Mouse (Mus musculus): ENCODE results near the gene Ahnak.

Gene Ahnak

DNA sequence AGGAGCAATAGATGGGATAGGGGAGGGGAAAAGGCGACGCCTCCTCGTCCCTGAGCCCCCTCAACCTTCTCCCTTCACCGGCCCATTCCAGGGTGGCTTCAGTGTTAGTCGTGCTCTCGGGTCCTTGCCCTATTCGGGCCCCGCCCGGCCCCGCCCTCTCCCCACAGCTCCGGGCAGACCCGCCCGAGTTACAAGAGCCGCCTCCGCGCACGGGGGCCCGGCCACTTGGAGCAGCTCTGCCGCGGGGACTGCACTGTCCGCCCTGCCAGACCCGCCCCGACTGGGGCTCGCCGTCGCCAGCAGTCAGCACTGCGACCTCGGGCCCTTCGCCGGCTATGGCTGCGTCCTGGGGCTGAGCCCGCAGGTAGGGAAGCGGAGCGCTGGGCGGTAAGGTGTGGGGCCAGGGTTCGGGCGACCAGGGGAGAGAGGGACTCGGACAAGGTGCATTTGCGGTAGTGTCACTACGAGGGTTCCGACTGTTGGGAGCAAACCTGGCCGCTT is at the start of gene Ahnak:
Ahnak (plus strand) TSS at position 219 of the 501 bp plus-strand sequence.
- peak; percentile 54 for DNase-seq (ENCODE audit: low spot score)

DNA sequence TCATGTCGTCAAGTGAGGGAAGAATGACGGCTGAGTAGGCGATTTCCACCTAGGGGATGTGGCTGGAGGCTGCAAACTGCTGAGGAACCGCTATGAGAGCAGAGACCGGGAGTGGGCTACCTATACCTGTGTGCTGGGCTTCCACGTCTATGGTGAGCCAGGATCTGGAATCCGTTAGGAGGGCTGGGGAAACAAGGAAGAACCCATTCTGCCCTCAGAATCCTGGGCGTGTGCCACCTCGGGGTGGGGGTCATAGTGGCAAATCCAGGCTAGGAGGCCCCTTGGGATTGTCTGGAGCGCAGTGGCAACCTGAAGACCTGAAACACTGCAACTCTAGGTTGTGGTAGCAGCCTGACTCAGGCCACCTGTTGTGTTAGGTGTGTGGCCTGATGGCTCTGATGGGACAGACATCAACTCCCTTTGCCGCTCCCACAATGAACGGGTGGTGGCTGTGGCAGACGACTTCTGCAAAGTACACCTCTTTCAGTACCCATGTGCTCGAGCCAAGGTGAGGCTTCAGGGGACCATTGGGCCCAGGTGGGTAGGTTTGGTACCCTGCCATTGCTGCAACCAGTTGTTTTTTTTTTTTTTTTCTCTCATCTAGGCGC is 48.5 kb upstream of the Ahnak start:
- no peak for DNase-seq (ENCODE audit: low spot score)

DNA sequence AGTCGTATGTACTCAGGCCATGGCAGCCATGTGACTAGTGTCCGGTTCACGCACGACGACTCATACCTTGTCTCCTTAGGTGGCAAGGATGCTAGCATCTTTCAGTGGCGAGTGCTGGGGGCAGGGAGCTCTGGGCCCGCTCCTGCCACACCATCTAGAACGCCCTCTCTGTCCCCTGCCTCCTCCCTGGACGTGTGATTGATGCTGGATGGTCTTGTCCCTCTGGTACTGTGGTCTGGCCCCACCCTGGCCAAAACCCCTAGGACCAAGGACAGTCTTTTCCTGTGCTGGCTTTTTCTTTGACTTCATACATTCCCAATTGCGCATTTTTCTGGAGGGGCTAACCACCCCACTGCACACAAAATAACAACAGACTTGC is 48.0 kb upstream of the Ahnak start:
- DNase-seq (ENCODE audit: low spot score), result peak; percentile 33

DNA sequence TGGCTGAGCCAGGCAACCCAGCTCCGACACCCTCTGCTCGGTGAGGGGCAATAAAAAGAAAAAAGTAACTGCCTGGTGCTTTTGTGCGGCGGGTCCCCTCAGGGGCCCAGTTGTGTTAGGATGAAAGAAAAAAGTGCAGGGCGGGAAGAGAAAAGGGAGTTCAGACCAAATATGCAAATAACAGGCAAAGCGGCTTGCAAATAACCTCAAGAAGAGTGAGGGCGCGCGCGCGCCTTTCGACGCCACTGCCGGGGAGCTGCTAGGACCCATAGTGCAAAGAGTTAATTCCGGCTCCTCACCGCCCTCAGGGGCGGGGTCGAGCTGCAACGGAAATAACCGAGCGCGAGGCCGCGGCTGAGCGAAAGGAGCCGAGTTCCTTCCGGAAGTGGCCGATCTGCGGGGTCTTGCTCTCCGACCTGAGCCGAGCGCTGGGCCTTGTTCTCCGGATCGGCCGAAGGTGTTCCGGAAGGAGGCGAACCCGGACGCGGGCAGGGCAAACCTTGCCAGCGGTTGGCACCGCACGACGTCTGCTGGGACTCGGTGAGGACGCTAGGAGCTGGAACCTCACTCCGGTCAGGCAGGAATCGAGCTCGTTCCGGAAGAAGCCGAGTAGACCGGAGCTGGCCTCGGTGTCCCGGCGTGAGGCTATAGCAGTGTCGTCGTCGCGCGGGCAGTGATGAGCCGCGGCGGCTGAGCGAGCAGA is 47.4 kb upstream of the Ahnak start, which contains the start of gene Mta2:
Mta2 (plus strand) TSS at position 361 of the 703 bp plus-strand sequence.
- peak; percentile 97 for DNase-seq (ENCODE audit: low spot score)

DNA sequence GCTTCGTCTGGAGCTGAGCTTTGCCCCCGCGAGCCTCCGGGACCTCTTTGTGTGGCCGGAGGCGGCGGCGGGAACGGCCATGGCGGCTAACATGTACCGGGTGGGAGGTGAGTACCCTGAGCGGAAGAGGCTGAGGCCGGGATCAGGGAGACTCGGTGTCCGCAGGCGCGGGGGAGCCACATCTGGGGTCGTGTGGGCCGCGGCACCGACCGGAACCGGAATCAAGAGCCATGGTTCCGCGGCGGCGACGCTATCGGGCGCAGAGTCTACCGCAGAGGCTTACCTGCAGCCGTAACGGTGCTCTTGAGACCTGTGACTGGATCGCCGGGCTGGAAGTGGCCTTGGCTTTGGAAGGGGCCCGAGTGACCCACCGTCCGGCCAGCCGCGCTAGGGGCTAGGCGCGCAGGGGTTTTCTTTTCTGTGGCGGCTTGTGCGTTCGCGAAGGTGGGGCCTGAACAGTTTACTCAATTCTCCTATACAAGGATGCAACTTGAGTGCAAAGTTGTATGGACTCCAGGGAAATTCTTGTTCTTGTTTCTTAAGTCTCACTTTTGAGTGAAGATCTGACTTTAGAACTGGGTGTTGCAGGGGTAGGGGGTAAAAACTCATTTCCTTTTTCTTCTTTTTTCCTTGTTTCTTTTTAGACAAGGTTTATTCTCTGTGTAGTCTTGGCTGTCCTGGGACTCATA is 46.7 kb upstream of the Ahnak start:
- peak; percentile 69 for DNase-seq (ENCODE audit: low spot score)

DNA sequence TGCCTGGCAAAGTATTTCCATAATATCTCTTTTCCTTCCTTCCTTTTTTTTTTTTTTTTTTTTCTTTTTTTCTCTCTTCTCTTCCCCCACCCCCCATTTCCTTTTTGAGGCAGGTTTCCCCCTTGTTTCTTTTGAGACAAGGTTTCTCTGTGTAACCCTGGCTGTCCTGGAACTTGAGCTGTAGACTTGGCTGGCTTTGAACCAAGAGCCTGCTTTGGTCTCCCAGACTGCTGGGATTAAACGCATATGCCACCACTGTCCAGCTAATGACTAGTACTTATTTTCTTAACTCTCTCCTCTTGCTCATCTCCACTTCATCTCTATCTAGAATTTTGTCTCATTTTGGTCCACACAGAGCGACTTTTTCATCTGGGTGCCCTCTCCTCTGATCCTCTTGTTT is 46.0 kb upstream of the Ahnak start:
- DNase-seq (ENCODE audit: low spot score), result no peak

DNA sequence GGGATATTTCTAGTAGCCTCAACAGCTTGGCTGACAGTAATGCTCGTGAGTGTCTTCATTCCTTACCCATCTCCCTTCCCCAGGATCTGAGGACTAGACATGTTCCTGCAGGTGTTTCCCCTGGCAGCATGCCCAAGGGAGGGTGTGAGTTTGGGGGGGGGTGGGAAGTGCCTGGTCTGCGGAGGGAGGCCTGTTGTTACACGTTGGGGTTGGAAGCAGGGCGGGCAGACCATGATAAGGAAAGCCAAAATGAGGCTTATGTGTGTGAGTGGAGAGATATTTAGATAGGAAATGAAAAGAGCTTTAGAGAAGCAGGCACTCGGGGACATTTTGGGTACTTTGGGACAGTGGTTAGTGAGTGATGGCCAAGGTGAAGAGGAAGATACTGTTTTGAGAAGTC is 45.0 kb upstream of the Ahnak start:
- DNase-seq (ENCODE audit: low spot score), result no peak

DNA sequence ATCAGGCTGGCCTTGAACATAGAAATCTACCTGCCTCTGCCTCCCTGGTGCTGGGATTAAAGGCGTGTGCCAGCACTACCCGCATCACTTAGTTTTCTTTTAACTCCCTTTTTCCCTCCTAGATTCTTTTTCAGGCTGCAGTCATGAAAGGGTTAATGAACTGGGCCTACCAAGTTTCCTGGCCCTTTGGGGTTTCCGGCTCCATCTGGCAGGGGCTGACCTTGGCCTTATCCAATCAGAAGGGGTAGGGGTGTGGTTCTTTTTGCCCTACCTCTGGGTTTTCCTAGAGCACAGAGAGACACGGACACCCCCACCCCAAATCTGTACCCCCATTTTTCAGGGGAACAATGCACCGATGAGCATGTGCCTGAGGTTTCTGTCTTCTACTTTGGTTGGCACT is 44.3 kb upstream of the Ahnak start:
- DNase-seq (ENCODE audit: low spot score), result peak; percentile 80

DNA sequence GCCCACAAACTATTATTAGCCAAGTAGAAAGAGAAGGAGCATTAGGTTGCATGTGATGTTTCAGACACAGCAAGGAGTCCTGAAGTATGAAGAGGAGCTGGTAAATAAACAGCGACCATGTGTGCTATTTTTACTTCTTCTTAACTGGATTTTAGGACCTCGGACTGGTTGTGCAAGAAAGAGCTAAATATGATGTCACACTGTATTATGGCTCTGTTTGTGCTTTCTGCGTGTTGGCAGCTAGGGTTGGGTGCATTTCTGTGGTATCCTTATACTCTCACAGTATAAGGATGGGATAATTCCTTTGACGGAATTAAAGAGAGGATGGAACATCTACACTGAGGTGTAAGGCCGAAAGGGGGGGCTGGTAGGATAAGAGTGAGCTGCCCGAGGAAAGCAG is 43.8 kb upstream of the Ahnak start:
- no peak for DNase-seq (ENCODE audit: low spot score)

DNA sequence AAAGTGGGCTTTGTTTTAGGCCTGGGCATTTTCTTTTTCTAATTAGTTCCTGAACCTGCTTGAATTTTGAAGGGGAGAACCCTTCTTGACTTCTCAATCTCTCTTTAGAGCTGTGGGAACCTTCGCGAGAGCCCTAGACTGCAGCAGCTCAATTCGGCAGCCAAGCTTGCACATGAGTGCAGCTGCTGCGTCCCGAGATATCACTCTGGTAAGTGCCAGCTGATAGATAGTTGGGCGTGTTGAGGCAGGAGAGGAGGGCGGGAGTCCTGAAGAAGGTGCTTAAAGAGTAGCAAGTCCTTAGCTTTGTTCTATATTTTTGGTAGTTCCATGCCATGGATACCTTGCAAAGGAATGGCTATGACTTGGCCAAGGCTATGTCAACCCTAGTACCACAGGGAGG is 42.2 kb upstream of the Ahnak start:
- no peak for DNase-seq (ENCODE audit: low spot score)

DNA sequence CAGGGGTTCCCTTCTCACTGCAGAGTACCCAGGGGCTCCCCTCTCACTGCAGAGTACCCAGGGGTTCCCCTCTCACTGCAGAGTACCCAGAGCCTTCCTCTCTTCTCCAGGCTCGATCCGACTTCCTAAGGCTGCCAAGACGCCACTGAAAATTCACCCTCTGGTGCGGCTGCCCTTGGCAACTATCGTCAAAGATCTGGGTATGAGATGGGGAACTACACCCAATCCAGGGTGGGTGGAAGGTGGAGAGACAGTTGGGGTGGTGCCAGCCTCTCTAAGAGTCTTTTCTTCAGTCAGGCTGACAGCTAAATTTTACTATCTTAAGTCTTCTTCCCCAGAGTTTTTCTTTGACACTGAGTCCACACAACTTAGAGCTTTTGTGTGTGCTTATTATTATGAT is 38.9 kb upstream of the Ahnak start:
- no peak for DNase-seq (ENCODE audit: low spot score)

DNA sequence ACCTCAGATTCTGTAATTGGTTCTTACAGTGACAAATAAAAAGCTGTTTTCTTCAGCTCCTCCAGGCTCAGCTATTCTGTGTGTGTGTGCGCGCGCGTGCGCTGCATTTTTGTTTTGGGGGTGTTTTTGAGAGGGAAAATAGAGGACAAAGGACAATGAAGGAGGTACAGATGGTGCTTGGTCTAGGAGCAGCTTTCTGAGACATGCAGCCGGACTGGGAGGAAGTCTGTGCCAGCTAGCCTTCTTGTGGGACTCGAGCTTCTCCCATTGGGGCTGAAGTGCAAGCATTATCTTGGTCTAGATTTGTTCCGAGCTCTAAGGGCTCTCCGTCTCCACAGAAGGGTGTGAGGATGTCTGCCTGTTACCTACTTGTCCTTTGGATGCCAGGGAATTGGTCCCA is 36.8 kb upstream of the Ahnak start:
- DNase-seq (ENCODE audit: low spot score), result no peak

DNA sequence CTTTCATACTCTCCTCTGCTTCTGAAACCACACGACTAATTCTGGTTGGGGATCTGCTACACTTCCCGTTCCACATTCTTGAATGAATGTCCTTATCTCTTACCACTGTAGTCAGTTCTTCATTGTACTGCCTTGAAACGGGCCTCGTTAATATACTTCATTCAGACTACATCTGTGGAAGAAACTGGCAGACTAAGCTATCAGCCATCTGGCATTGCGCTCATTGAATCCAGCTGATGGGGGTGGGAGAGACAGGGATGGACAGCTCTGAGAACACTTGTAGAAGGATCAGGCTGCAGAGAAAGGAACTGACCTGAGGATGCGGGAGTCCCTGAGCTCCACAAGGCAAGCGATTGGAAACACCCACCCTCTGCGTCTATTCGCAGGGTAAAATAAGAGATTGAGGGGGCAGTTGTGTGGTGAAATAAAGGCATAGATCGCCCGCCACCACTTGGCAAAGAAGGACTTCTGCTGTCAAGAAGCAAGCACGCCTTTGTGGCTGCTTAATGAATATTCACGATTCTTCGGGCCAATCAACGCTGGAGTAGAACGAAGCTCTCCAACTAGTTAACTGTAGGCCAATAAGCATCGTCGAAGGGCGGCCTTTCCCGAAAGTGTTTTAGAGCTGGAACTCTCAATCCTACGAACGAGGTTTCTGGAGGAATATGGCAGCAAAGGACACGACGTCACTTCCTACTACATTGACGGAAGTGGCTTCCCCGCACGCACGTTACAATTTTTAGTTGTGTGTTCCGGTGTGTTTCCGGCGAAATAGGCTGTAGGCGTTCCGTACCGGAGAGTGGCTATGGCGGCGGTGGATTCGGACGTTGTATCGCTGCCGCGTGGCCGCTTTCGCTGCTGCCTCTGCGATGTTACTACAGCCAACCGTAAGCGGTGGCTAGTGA is 35.7 kb upstream of the Ahnak start, which contains the start of gene Tut1:
Tut1 (plus strand) TSS at position 713 of the 905 bp plus-strand sequence.
- DNase-seq (ENCODE audit: low spot score), result peak; percentile 99

DNA sequence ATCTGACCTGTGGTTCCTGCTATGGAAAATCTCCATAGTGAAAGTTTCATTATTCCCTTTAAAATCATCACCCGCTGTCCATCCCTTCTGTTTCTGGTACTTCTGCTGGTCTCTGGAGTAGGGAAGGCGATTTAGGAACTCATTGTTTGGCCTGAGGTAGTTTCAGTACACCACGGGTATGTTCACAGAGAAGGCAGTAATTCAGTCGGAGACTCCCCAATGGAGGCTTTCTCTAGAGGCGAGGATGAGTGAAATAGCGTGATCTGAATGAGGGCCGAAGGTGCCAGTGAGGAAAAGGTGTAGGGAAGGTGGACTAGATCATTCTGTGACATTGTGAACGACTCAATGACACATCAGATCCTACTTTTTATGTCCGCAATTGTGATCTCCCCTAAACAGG is 34.9 kb upstream of the Ahnak start:
- DNase-seq (ENCODE audit: low spot score), result no peak

DNA sequence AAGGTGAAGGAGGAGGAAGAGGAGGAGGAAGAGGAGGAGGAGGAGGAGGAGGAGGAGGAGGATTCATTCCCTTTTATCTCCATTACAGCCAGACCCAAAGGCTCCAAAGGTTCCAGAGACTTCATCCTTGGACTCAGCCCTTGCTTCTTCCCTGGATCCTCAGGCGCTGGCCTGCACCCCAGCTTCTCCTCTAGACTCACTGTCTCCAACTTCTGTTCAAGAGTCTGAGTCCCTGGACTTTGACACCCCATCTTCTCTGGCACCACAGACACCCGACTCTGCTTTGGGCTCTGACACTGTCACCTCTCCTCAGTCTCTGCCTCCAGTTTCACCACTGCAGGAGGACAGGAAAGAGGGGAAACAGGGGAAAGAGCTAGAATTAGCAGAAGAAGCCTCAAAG is 26.8 kb upstream of the Ahnak start:
- no peak for DNase-seq (ENCODE audit: low spot score)

DNA sequence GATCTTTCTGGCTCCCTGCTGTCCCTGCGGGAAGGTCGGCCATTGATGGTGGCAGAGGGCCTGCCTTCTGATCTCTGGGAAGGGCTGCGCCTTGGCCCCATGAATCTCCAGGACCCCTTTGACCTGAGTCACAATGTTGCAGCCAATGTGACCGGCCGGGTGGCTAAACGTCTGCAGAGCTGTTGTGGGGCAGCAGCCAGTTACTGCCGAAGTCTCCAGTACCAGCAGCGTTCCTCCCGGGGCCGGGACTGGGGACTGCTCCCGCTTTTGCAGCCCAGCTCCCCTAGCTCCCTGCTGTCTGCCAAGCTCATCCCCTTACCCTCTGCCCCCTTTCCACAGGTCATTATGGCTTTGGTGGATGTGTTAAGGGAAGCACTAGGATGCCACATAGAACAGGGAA is 24.0 kb upstream of the Ahnak start:
- DNase-seq (ENCODE audit: low spot score), result no peak

DNA sequence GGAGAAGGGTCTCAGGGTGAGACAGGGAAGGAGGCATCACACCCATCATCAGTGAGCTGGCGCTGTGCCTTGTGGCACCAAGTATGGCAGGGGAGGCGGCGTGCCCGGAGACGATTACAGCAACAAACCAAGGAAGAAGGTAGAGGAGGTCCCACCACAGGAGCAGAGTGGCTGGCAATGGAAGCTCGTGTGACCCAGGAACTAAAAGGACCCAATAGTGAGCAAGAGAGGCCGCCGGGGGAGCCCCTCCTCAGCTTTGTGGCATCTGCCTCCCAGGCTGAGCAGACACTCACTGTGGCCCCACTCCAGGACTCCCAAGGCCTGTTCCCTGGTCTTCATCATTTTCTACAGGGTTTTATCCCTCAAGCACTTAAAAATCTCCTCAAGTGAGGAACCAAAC is 23.3 kb upstream of the Ahnak start:
- no peak for DNase-seq (ENCODE audit: low spot score)

DNA sequence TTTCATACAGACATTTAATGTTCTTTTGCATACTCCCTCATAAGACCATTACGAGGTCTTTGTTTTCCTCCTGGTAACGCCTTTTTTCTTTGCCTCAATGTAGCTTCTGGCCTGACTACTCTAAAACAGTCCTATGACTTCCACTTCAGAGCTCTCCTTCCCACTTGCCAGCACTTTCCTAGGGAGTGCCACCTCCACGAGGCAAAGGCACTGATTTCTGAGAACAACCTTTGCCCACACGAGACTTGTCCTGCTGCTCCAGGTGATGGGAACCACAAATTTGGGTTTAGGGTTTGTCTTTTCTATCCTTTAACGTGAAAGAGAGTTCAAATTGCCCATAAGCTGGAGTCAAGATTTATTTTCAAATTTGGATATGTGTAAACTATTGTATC is 22.9 kb upstream of the Ahnak start:
- DNase-seq (ENCODE audit: low spot score), result no peak

DNA sequence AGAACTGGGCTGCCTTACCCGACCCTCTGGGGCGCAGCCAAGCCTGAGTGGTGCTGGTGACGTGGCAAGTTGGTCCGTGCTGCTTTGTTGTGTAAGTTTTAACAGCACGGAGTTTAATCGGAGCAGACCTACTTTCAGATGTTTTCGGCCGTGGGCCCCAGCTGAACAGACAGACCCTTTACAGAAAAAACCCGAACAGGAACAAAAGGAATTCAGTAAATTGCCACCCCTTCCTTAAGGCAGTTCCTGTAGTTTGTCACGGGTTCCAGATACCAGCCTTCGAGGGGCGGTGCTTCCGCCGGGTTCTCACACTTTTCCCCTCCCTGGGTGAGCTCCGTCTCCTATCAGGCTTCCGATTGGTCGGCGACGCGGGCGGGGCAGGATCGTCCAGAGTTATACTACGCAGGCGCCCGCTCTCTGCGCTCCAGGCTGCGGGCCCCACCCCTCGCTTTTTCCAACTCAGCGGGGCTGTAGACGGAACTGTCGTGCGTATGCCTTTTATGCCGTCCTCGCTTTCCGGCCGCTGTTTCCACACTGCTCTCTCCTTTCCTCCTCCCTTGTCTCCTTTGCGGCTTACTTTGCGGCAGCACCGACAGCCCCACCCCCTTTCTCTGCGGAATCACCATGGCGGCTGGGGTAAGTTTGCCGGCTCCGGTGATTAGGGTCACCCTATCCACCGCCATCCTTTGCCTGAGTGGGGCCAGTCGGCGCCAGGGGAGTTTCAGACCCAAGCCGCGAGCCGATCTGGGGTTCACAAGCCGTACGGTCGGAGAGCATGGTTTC is 22.3 kb upstream of the Ahnak start, which contains the start of gene Eef1g:
Eef1g (plus strand) TSS at position 452 of the 783 bp plus-strand sequence.
- DNase-seq (ENCODE audit: low spot score), result peak; percentile 98

DNA sequence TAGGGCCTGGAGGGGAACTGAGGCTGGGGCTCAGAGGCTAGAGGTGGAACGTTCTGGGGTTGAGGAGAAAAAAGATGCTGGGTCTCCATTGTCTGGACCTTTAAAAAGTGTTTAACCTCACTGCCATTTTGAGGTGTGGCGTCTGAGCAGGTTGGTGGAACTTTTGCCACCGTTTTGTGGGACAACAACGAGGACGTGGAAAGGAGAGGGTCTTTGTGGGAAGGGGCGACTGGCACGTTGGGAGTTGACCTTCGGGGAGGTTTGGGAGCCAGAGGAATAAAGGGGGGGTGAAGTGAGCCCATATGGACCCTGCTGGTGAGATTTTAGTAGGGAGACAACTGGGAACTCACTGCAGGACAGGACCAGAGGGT is 21.7 kb upstream of the Ahnak start:
- DNase-seq (ENCODE audit: low spot score), result no peak

DNA sequence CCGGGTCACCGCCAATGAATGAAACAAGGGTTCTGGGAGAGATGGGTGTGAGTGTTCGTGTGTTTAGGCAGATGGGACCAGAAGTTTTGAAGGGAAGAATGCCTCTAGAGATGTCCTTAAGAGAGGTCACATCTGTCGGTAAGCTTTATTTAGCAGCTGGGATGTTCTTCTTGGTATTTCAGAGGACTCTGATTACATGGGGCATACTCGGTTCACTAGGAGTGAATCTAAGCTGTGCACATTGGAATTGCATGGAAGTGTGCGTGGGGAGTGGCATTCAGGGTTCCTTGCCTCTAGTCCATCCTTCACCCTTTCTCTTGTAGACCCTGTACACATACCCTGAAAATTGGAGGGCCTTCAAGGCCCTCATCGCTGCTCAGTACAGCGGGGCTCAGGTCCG is 21.2 kb upstream of the Ahnak start:
- no peak for DNase-seq (ENCODE audit: low spot score)
